Mouse (Mus musculus) urinary bladder, postnatal 36 days (tissue): ENCODE results near the gene 4932438A13Rik.

ENCODE experiments used
- DNase-seq, 2 experiments: peaks; one replicate each; pipeline ENCODE4 v3.0.0; 2022; ENCODE audit warnings: low spot score in 2 of 2, mixed read lengths in 1 of 2

Gene 4932438A13Rik

GRCm38 (mm10) chr3:36918322-36918721 lies 55.4 kb downstream of the 4932438A13Rik start:
- no peak for DNase-seq

GRCm38 (mm10) chr3:36941572-36941971 lies 78.7 kb downstream of the 4932438A13Rik start:
- no peak for DNase-seq

- DNase-seq = peak; percentile 26 to 63
Observed at GRCm38 (mm10) chr3:36942108-36942507, 79.2 kb downstream of the 4932438A13Rik start.

GRCm38 (mm10) chr3:36943706-36944105 lies 80.8 kb downstream of the 4932438A13Rik start:
- DNase-seq = no peak

- DNase-seq = no peak
Observed at GRCm38 (mm10) chr3:37037979-37038378, 175.1 kb downstream of the 4932438A13Rik start.

- DNase-seq = no peak
Observed at GRCm38 (mm10) chr3:37039811-37040210, 176.9 kb downstream of the 4932438A13Rik start.

GRCm38 (mm10) chr3:37051491-37051890 lies 188.6 kb downstream of the 4932438A13Rik start:
- no peak for DNase-seq

- DNase-seq = no peak
Observed at GRCm38 (mm10) chr3:37063406-37063805, 200.5 kb downstream of the 4932438A13Rik start, which contains the start of gene Adad1. Gene Adad1 (plus strand): TSS chr3:37063527.

- peak; percentile 63 to 77 for DNase-seq
Observed at GRCm38 (mm10) chr3:37073211-37073610, 210.3 kb downstream of the 4932438A13Rik start.

GRCm38 (mm10) chr3:37084860-37085259 lies 222.0 kb downstream of the 4932438A13Rik start:
- DNase-seq = no peak

GRCm38 (mm10) chr3:37090721-37091120 lies 227.8 kb downstream of the 4932438A13Rik start:
- no peak for DNase-seq
